Mouse (Mus musculus) CH12.LX (cell line): ENCODE measurements around the gene Myef2. TPM values are rescaled to one million over a fixed set of nuclear protein-coding genes. Genes with fewer than 3 reads are reported as not detected.

Source experiments
- DNase-seq: peaks from one replicate; pipeline ENCODE4 v3.0.0-alpha.2; 2013; ENCODE audit errors: extremely low read depth
- H3K27ac ChIP-seq: 2 replicates; pipeline ENCODE4 v1.5.1; 2012; ENCODE audit warnings: low read depth, mild to moderate bottlenecking, control low read depth, moderate library complexity; ENCODE audit not compliant: insufficient read depth
- H3K27me3 ChIP-seq: replicated peaks from 2 replicates; pipeline ENCODE3; 2012; ENCODE audit warnings: inconsistent platforms
- H3K36me3 ChIP-seq, 2 experiments: replicated peaks in 1 of 2; 2 replicates each; pipeline versions ENCODE3 to v1.6.1; 2012; ENCODE audit warnings: inconsistent platforms in 1 of 2, low read length in 1 of 2, mild to moderate bottlenecking in 1 of 2, mixed read lengths in 1 of 2, moderate library complexity in 1 of 2; ENCODE audit not compliant: control insufficient read depth in 1 of 2, insufficient read depth in 1 of 2
- H3K4me1 ChIP-seq, 2 experiments: 2 replicates each; pipeline ENCODE4 v1.6.1; 2012; ENCODE audit warnings: inconsistent platforms in 1 of 2, moderate library complexity in 1 of 2; ENCODE audit not compliant: insufficient read depth in 2 of 2, control insufficient read depth in 1 of 2
- H3K4me2 ChIP-seq: 2 replicates; pipeline ENCODE4 v1.6.1; 2012; ENCODE audit warnings: low read depth, mild to moderate bottlenecking, control low read depth; ENCODE audit not compliant: poor library complexity, insufficient read depth, severe bottlenecking
- H3K4me3 ChIP-seq, 3 experiments: fragments of 150-350 bp in 1 of 3; sonication (generic) in 1 of 3; replicated peaks in 1 of 3; 2 replicates each; pipeline versions ENCODE3 to v1.5.1; 2011 to 2012; ENCODE audit warnings: low read depth in 2 of 3, low read length in 2 of 3, mild to moderate bottlenecking in 2 of 3, moderate library complexity in 2 of 3, control low read depth in 1 of 3, improper control_type of control experiment in 1 of 3, inconsistent platforms in 1 of 3, mixed read lengths in 1 of 3; ENCODE audit not compliant: poor library complexity in 1 of 3
- H3K79me2 ChIP-seq: replicated peaks from 2 replicates; pipeline ENCODE4 v1.6.1; 2012; ENCODE audit warnings: mild to moderate bottlenecking, moderate library complexity; ENCODE audit not compliant: control insufficient read depth, poor library complexity, insufficient read depth, severe bottlenecking; ENCODE audit errors: extremely low read depth
- H3K9ac ChIP-seq: 2 replicates; pipeline ENCODE4 v1.6.1; 2012; ENCODE audit warnings: low read depth, mild to moderate bottlenecking, control low read depth, moderate library complexity; ENCODE audit not compliant: insufficient read depth
- H3K9me3 ChIP-seq: replicated peaks from 2 replicates; pipeline ENCODE3; 2012; ENCODE audit warnings: low read length, inconsistent platforms, mixed read lengths
- BHLHE40 ChIP-seq: IDR thresholded peaks from 2 replicates; pipeline ENCODE4 v1.6.1; 2011; ENCODE audit warnings: mild to moderate bottlenecking, low read depth, low read length, improper control_type of control experiment
- CTCF ChIP-seq, 2 experiments: IDR thresholded peaks in 1 of 2; conservative IDR thresholded peaks in 1 of 2; 2 replicates each; pipeline ENCODE4 v1.5.1; 2011 to 2012; ENCODE audit warnings: low read depth in 2 of 2, low read length in 2 of 2, improper control_type of control experiment in 1 of 2, inconsistent platforms in 1 of 2, mild to moderate bottlenecking in 1 of 2, moderate library complexity in 1 of 2
- E2F4 ChIP-seq: IDR thresholded peaks from 2 replicates; pipeline ENCODE4 v1.6.1; 2011; ENCODE audit warnings: low read depth, low read length, improper control_type of control experiment; ENCODE audit not compliant: insufficient replicate concordance
- ELF1 ChIP-seq: IDR thresholded peaks from 2 replicates; pipeline ENCODE4 v1.6.1; 2014; ENCODE audit warnings: low read depth, mild to moderate bottlenecking, inconsistent platforms, low read length, improper control_type of control experiment
- EP300 ChIP-seq: IDR thresholded peaks from 2 replicates; pipeline ENCODE4 v1.6.1; 2011; ENCODE audit warnings: low read length, improper control_type of control experiment
- HCFC1 ChIP-seq: IDR thresholded peaks from 2 replicates; pipeline ENCODE4 v1.6.1; 2012; ENCODE audit warnings: low read depth, mild to moderate bottlenecking, inconsistent platforms, low read length, improper control_type of control experiment
- IRF4 ChIP-seq: IDR thresholded peaks from 2 replicates; pipeline ENCODE4 v1.6.1; 2014; ENCODE audit warnings: low read depth, mild to moderate bottlenecking, inconsistent platforms, low read length, improper control_type of control experiment
- JUN ChIP-seq: IDR thresholded peaks from 2 replicates; pipeline ENCODE4 v1.6.1; 2011; ENCODE audit warnings: low read depth, mild to moderate bottlenecking, low read length, improper control_type of control experiment, moderate library complexity; ENCODE audit not compliant: insufficient read depth
- JUND ChIP-seq: conservative IDR thresholded peaks from 2 replicates; pipeline ENCODE4 v1.6.1; 2011; ENCODE audit warnings: low read depth, low read length, improper control_type of control experiment
- KAT2A ChIP-seq: IDR thresholded peaks from 2 replicates; pipeline ENCODE4 v1.6.1; 2012; ENCODE audit warnings: low read length, improper control_type of control experiment, inconsistent platforms; ENCODE audit not compliant: insufficient replicate concordance
- MAZ ChIP-seq: IDR thresholded peaks from 2 replicates; pipeline ENCODE4 v1.6.1; 2012; ENCODE audit warnings: low read depth, mild to moderate bottlenecking, inconsistent platforms, low read length, improper control_type of control experiment, moderate library complexity
- MEF2A ChIP-seq: IDR thresholded peaks from 2 replicates; pipeline ENCODE4 v1.6.1; 2014; ENCODE audit warnings: low read depth, mild to moderate bottlenecking, inconsistent platforms, low read length, improper control_type of control experiment, borderline replicate concordance
- NELFE ChIP-seq: IDR thresholded peaks from 2 replicates; pipeline ENCODE4 v1.6.1; 2011; ENCODE audit warnings: low read depth, low read length, improper control_type of control experiment
- PAX5 ChIP-seq: IDR thresholded peaks from 2 replicates; pipeline ENCODE4 v1.6.1; 2012; ENCODE audit warnings: low read length, inconsistent platforms, mixed read lengths
- POLR2A ChIP-seq: IDR thresholded peaks from 2 replicates; pipeline ENCODE4 v1.6.1; 2011; ENCODE audit warnings: low read depth, mild to moderate bottlenecking, improper control_type of control experiment, low read length
- POLR2AphosphoS2 ChIP-seq: IDR thresholded peaks from 2 replicates; pipeline ENCODE4 v1.6.1; 2011; ENCODE audit warnings: low read depth, low read length, improper control_type of control experiment
- SIN3A ChIP-seq: IDR thresholded peaks from 2 replicates; pipeline ENCODE4 v1.6.1; 2012; ENCODE audit warnings: low read length, improper control_type of control experiment, inconsistent platforms
- USF2 ChIP-seq: conservative IDR thresholded peaks from 2 replicates; pipeline ENCODE4 v1.6.1; 2011; ENCODE audit warnings: low read depth, low read length, improper control_type of control experiment
- ZKSCAN1 ChIP-seq: IDR thresholded peaks from 2 replicates; pipeline ENCODE4 v1.6.1; 2012; ENCODE audit warnings: low read depth, inconsistent platforms, low read length, improper control_type of control experiment, borderline replicate concordance
- ZMIZ1 ChIP-seq: IDR thresholded peaks from 2 replicates; pipeline ENCODE4 v1.6.1; 2012; ENCODE audit warnings: low read depth, mild to moderate bottlenecking, inconsistent platforms, low read length, improper control_type of control experiment
- ZNF384 ChIP-seq: IDR thresholded peaks from 2 replicates; pipeline ENCODE4 v1.6.1; 2012; ENCODE audit warnings: low read depth, low read length, improper control_type of control experiment, inconsistent platforms
- dilution Hi-C: fragments of 300-500 bp; cut with MboI; formaldehyde crosslinking; loops from 2 replicates; pipeline ENCODE4 v1.14.3; 2020; ENCODE audit warnings: low sequenced_read_pairs; ENCODE audit not compliant: extremely low pct_unique_long_range_greater_than_20kb, extremely low pct_ligation_motif_present
- in situ Hi-C: fragments of 300-500 bp; cut with MboI; formaldehyde crosslinking; loops from 3 replicates; pipeline ENCODE4 v1.14.3; 2019; ENCODE audit warnings: low sequenced_read_pairs, low pct_ligation_motif_present, low pct_unique_long_range_greater_than_20kb, mixed read lengths
- polyA plus RNA-seq: library from polyadenylated mRNA; unstranded; fragments of >175 nt; gene quantifications from 2 replicates; pipeline ENCODE4 v1.2.1, GENCODE M21; 2012; ENCODE audit warnings: low read depth; ENCODE audit not compliant: insufficient read length
- total RNA-seq, 2 experiments: library from RNA; depleted of rRNA; stranded (reverse); fragments of 300-350 nt in 1 of 2; fragments of >200 nt in 1 of 2; gene quantifications; 2 replicates each; pipeline ENCODE4 v1.2.3; 2012 to 2014

The Myef2 gene
- total and polyA plus RNA-seq, 3 experiments = not detected

DNA sequence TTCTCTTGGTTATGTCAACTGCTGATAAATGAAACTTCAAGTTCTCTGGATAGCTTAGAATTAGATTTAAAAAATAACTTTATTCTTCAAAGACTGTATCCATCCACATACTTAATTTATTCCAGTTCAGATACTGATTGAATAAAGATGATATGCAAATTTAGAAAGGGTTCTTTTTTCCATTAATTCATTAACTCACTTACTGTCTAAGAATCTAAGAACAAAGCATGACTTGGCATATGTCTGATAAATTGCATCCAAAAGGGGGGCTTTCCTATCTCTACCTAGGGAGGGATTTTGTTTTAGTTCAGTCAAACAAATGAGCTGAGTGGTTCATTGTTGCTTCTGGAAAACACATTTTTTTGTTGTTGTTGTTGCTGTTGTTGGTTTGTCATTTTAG is 18.9 kb upstream of the Myef2 start:
- no peak overlapping the region for H3K9ac ChIP-seq
- dilution Hi-C loops = no loop called here
- H3K27me3 ChIP-seq = no peaks in the 10 kb centered on the region
- TF ChIP-seq JUND = no peak
- no peak for TF ChIP-seq ZMIZ1
- no peak for TF ChIP-seq MAZ
- no peak for TF ChIP-seq EP300
- TF ChIP-seq JUN = no peak
- no peak for TF ChIP-seq KAT2A
- TF ChIP-seq CTCF (conservative IDR thresholded peaks at IDR 0.05 in 1 of 2, IDR thresholded peaks at IDR 0.05 in 1 of 2; ENCODE audit: low read depth in 2 of 2, low read length in 2 of 2) = no peak
- no peak for TF ChIP-seq ELF1
- no peak for TF ChIP-seq MEF2A
- TF ChIP-seq USF2 = no peak
- TF ChIP-seq ZNF384 = no peak
- no peak for TF ChIP-seq POLR2A
- TF ChIP-seq POLR2AphosphoS2 = no peak
- TF ChIP-seq BHLHE40 = no peak
- TF ChIP-seq PAX5 = no peak
- TF ChIP-seq E2F4 = no peak
- no peak for TF ChIP-seq HCFC1
- no peaks in the 10 kb centered on the region for H3K36me3 ChIP-seq
- no peak overlapping the region for H3K27ac ChIP-seq
- H3K4me3 ChIP-seq = no peak overlapping the region
- DNase-seq = no peak
- H3K79me2 ChIP-seq = no peaks in the 10 kb centered on the region
- no peaks in the 10 kb centered on the region for H3K4me1 ChIP-seq
- in situ Hi-C loops = no loop called here
- no peak overlapping the region for H3K4me2 ChIP-seq
- no peaks in the 10 kb centered on the region for H3K9me3 ChIP-seq

DNA sequence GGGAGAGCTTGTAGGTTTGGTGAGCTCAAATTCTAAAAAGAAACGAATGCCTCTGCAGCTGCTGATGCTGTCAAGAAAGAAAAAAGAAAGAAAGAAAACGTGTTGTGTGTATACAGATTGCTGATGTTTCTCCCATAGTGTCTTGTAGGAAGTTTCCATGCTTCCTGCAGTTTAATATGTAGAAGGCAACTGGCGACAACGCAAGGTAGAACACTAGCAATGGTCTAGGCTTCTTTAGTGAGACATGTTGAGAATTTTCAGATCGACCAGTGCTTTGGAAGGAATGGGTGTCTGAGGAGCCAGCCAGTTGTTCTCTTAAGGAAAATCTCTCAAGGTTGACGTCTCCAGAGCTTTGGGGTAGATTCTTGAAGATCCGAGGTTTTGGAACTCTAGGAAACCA is 13.4 kb upstream of the Myef2 start:
- no peak overlapping the region for H3K4me3 ChIP-seq
- TF ChIP-seq IRF4 (no peak), PAX5 (no peak), ZMIZ1 (no peak), ZNF384 (no peak), JUND (no peak), POLR2A (no peak), MAZ (no peak), SIN3A (no peak), ZKSCAN1 (no peak), NELFE (no peak), EP300 (no peak)
- TF ChIP-seq, all 38 proteins: peak for 0
- no peaks in the 10 kb centered on the region for H3K4me1 ChIP-seq
- H3K4me2 ChIP-seq = no peak overlapping the region
- H3K36me3 ChIP-seq = no peaks in the 10 kb centered on the region
- no peak for DNase-seq
- in situ Hi-C loops = no loop called here
- H3K9me3 ChIP-seq = peaks cover 11% of the 10 kb centered on the region
- no peak overlapping the region for H3K27ac ChIP-seq
- no peaks in the 10 kb centered on the region for H3K79me2 ChIP-seq
- dilution Hi-C loops = no loop called here
- no peak overlapping the region for H3K9ac ChIP-seq
- H3K27me3 ChIP-seq = no peaks in the 10 kb centered on the region
